Mouse (Mus musculus): Measurements from ENCODE around the gene Phf14. TPM values are rescaled to one million over a fixed set of nuclear protein-coding genes. Genes with fewer than 3 reads are reported as not detected.
A peak's percentile ranks its signal among the peaks of the same experiment; 100 is the strongest.

Gene Phf14
- total and polyA plus RNA-seq, 2 experiments from 2014 or later: 88.6 to 106 TPM

- ATAC-seq (ENCODE audit: low FRiP score) (no peak), DNase-seq (ENCODE audit: low spot score) (no peak)
- WGBS: 54% methylated on average over 4 of the region's 4 CpGs
- no peaks in the 10 kb centered on the region for H3K36me3 ChIP-seq (ENCODE audit: insufficient read depth, low read length)
- H3K9me3 ChIP-seq (ENCODE audit: low read length): no peaks in the 10 kb centered on the region
- no peak overlapping the region for H3K4me3 ChIP-seq (ENCODE audit: low read depth, low read length)
- H3K27me3 ChIP-seq (ENCODE audit: insufficient read depth, low read length): no peaks in the 10 kb centered on the region
- TF ChIP-seq CTCF (IDR thresholded peaks at IDR 0.05): no peak
- no peaks in the 10 kb centered on the region for H3K4me1 ChIP-seq (ENCODE audit: insufficient read depth, low read length)
- H3K4me2 ChIP-seq (ENCODE audit: low read depth, low read length, poor library complexity, severe bottlenecking): 0 out of 2 replicates have a peak overlapping the region, but pooled peaks have one; percentile 12
- H3K9ac ChIP-seq (replicated peaks; ENCODE audit: low read length, poor library complexity, severe bottlenecking): no peak overlapping the region
- H3K27ac ChIP-seq (ENCODE audit: low read depth, low read length): no peak overlapping the region
These were observed 189.5 kb downstream of the Phf14 start for GRCm38 (mm10) chr6:12097125-12097524.

GRCm38 (mm10) chr6:12105144-12105543 lies 197.5 kb downstream of the Phf14 start:
- Histone ChIP-seq H3K4me1 (ENCODE audit: insufficient read depth, low read length) (no peaks in the 10 kb centered on the region), H3K9me3 (ENCODE audit: low read length) (no peaks in the 10 kb centered on the region), H3K36me3 (ENCODE audit: insufficient read depth, low read length) (no peaks in the 10 kb centered on the region), H3K9ac (replicated peaks; ENCODE audit: low read length, poor library complexity, severe bottlenecking) (no peak overlapping the region), H3K4me2 (ENCODE audit: low read depth, low read length, poor library complexity, severe bottlenecking) (no peak overlapping the region), H3K27ac (ENCODE audit: low read depth, low read length) (no peak overlapping the region), H3K4me3 (ENCODE audit: low read depth, low read length) (no peak overlapping the region), H3K27me3 (ENCODE audit: insufficient read depth, low read length) (no peaks in the 10 kb centered on the region)
- ATAC-seq (ENCODE audit: low FRiP score) (no peak), DNase-seq (ENCODE audit: low spot score) (no peak)
- 65% methylated on average over 4 of the region's 4 CpGs for WGBS
- no peak for TF ChIP-seq CTCF (IDR thresholded peaks at IDR 0.05)

- TF ChIP-seq CTCF (IDR thresholded peaks at IDR 0.05): no peak
- Histone ChIP-seq H3K4me3 (ENCODE audit: low read depth, low read length) (no peak overlapping the region), H3K4me2 (ENCODE audit: low read depth, low read length, poor library complexity, severe bottlenecking) (no peak overlapping the region), H3K27ac (ENCODE audit: low read depth, low read length) (no peak overlapping the region), H3K4me1 (ENCODE audit: insufficient read depth, low read length) (no peaks in the 10 kb centered on the region), H3K9ac (replicated peaks; ENCODE audit: low read length, poor library complexity, severe bottlenecking) (no peak overlapping the region), H3K9me3 (ENCODE audit: low read length) (no peaks in the 10 kb centered on the region), H3K27me3 (ENCODE audit: insufficient read depth, low read length) (no peaks in the 10 kb centered on the region), H3K36me3 (ENCODE audit: insufficient read depth, low read length) (no peaks in the 10 kb centered on the region)
- DNase-seq (ENCODE audit: low spot score) (no peak), ATAC-seq (ENCODE audit: low FRiP score) (no peak)
- WGBS: 74% methylated on average over 10 of the region's 10 CpGs
These were observed 199.7 kb downstream of the Phf14 start for GRCm38 (mm10) chr6:12107326-12107725.

GRCm38 (mm10) chr6:12107786-12108185 lies 200.2 kb downstream of the Phf14 start:
- ATAC-seq (ENCODE audit: low FRiP score): no peak

GRCm38 (mm10) chr6:12116926-12117818 lies 209.6 kb downstream of the Phf14 start:
- 29% methylated on average over 11 of the region's 11 CpGs for whole genome bisulfite sequencing
- H3K4me3 ChIP-seq (ENCODE audit: low read depth, low read length): no peak overlapping the region
- no peak for DNase-seq (ENCODE audit: low spot score)
- H3K27ac ChIP-seq (ENCODE audit: low read depth, low read length): no peak overlapping the region
- no peaks in the 10 kb centered on the region for H3K36me3 ChIP-seq (ENCODE audit: insufficient read depth, low read length)
- H3K4me1 ChIP-seq (ENCODE audit: insufficient read depth, low read length): peaks cover 3% of the 10 kb centered on the region; the same call in 1 of the 2 replicates
- H3K9me3 ChIP-seq (ENCODE audit: low read length): no peaks in the 10 kb centered on the region
- ATAC-seq (ENCODE audit: low FRiP score): no peak
- no peaks in the 10 kb centered on the region for H3K27me3 ChIP-seq (ENCODE audit: insufficient read depth, low read length)
- H3K9ac ChIP-seq (replicated peaks; ENCODE audit: low read length, poor library complexity, severe bottlenecking): no peak overlapping the region
- no peak overlapping the region for H3K4me2 ChIP-seq (ENCODE audit: low read depth, low read length, poor library complexity, severe bottlenecking)
- no peak for TF ChIP-seq CTCF (IDR thresholded peaks at IDR 0.05)

More at GRCm38 (mm10) chr6:12107786-12108185, 200.2 kb downstream of the Phf14 start:
- no peak overlapping the region for H3K9ac ChIP-seq (replicated peaks; ENCODE audit: low read length, poor library complexity, severe bottlenecking)
- no peak for DNase-seq (ENCODE audit: low spot score)
- no peak overlapping the region for H3K4me2 ChIP-seq (ENCODE audit: low read depth, low read length, poor library complexity, severe bottlenecking)
- no peak overlapping the region for H3K27ac ChIP-seq (ENCODE audit: low read depth, low read length)
- no peak for TF ChIP-seq CTCF (IDR thresholded peaks at IDR 0.05)
- H3K4me1 ChIP-seq (ENCODE audit: insufficient read depth, low read length): no peaks in the 10 kb centered on the region
- no peaks in the 10 kb centered on the region for H3K27me3 ChIP-seq (ENCODE audit: insufficient read depth, low read length)
- H3K4me3 ChIP-seq (ENCODE audit: low read depth, low read length): no peak overlapping the region
- 27% methylated on average over 8 of the region's 8 CpGs for WGBS
- no peaks in the 10 kb centered on the region for H3K9me3 ChIP-seq (ENCODE audit: low read length)
- H3K36me3 ChIP-seq (ENCODE audit: insufficient read depth, low read length): no peaks in the 10 kb centered on the region
